ENCODE assay signal across 10 mouse cellular contexts in the genomic region with DNA sequence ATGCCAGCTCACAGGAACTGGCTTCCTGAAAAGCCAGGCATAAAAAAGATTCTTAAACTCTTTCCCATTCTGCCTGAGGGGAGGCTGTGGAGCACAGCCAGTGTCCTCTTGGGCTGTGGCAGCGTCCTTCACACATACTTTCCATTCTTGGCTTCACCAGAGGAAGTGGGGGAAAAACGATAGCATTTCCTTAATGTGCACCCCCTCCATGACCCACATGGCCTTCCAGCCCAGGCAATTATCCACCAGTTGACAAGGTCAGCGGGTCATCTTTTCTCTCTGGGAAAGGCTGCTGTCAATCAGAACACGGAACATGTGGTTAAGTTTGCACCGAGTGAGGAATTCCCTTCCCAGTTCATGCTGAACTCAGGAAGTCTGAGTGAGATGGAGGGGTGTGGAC. TPM values are rescaled to one million over a fixed set of nuclear protein-coding genes. Genes with fewer than 3 reads are reported as not detected.
DNase-seq lines count a peak whose midpoint lies in the region; ATAC-seq and TF ChIP-seq lines count a peak whose summit lies in the region.
"Had no signal": no experiment of that assay in that cellular context is flagged by ENCODE, and none has a peak within 500 bp of the region (broad histone marks: within the 10 kb centered on the region; RNA-seq: fewer than 3 reads in every experiment).

No protein-coding gene starts in this region.

- H3K4me1 ChIP-seq in kidney, postnatal 0 days (replicated peaks; ENCODE audit: insufficient read depth, low read length), result no peaks in the 10 kb centered on the region; the same call in 1 of the 2 replicates

- peaks cover 34% of the 10 kb centered on the region for H3K36me3 ChIP-seq in kidney, postnatal 0 days (ENCODE audit: insufficient read depth, low read length)

- no peak for TF ChIP-seq CTCF in kidney, postnatal 0 days (IDR thresholded peaks at IDR 0.05; ENCODE audit: low read depth)

- peak overlapping the region; percentile 34; the same call in 1 of the 2 replicates for H3K27ac ChIP-seq in kidney, postnatal 0 days

- no peaks in the 10 kb centered on the region for H3K9me3 ChIP-seq in kidney, postnatal 0 days (replicated peaks; ENCODE audit: low read length)

- DNase-seq in retina, postnatal 1 day, result peak; percentile 10
- no peak for DNase-seq in retina, embryonic 14.5 days (ENCODE audit: low spot score)
- DNase-seq in heart, adult 18-20 months, result peak; percentile 68 to 76
- DNase-seq in kidney, postnatal 0 days (ENCODE audit: low spot score), result peak; percentile 69
- DNase-seq in yolk sac, embryonic 10.5 days (ENCODE audit: low spot score), result peak; percentile 13
- no peak for DNase-seq in layer of hippocampus, postnatal 36 days
- no peak for DNase-seq in urinary bladder, postnatal 25 days (ENCODE audit: low spot score)

- ATAC-seq in kidney, postnatal 0 days (replicated peaks; ENCODE audit: low FRiP score, low read depth), result no peak
- ATAC-seq in activated CD4-positive, CD25-positive, alpha-beta regulatory T cell, adult 4 months, result no peak

- WGBS in kidney, postnatal 0 days, result 23% methylated on average over 5 of the region's 5 CpGs

- no peak overlapping the region for H3K4me3 ChIP-seq in kidney, postnatal 0 days (replicated peaks; ENCODE audit: low read depth, low read length)

- no peak overlapping the region for H3K4me2 ChIP-seq in kidney, postnatal 0 days (ENCODE audit: low read length)

- no peak overlapping the region for H3K9ac ChIP-seq in kidney, postnatal 0 days (ENCODE audit: low read depth, low read length)

- no peaks in the 10 kb centered on the region for H3K27me3 ChIP-seq in kidney, postnatal 0 days (ENCODE audit: insufficient read depth, low read length)

RNA-seq across cellular contexts. Expression of a gene that starts 36.8 kb away (rescaled TPM):
- total RNA-seq in heart, adult 18-20 months (2021), result under 1 TPM; 0.10 to 0.28 TPM
- 0.03 TPM in 1 of 2 replicates, not detected in the other for polyA plus RNA-seq in kidney, postnatal 0 days (2015; fragmentation: Nextera tagmentation; extraction: Ambion mirVana)
- total RNA-seq in layer of hippocampus, postnatal 36 days (2021), result not detected
- polyA plus RNA-seq in activated CD4-positive, CD25-positive, alpha-beta regulatory T cell, adult 4 months (2017; shearing (Covaris generic)), result not detected
- total RNA-seq: MEL had no signal
- polyA plus RNA-seq: cortical plate, adult 2 months had no signal

RNA-seq across cellular contexts. Expression of a gene that starts 37.4 kb away (rescaled TPM):
- total RNA-seq in heart, adult 18-20 months (2021), result 10 to 100 TPM; 11.6 to 13.9 TPM
- 7.6 and 7.9 TPM in 2 replicates for polyA plus RNA-seq in kidney, postnatal 0 days (2015; fragmentation: Nextera tagmentation; extraction: Ambion mirVana)
- 10 to 100 TPM in 1 of 2 experiments, 1 to 10 TPM in 1; 8.9 to 10.3 TPM for total RNA-seq in layer of hippocampus, postnatal 36 days (2021)
- polyA plus RNA-seq in activated CD4-positive, CD25-positive, alpha-beta regulatory T cell, adult 4 months (2017; shearing (Covaris generic)), result under 1 TPM in 1 of 2 experiments, not detected in 1; 0.24 TPM
- total RNA-seq: MEL had no signal

Comparison
In these comparisons a context has a peak if more than half of its experiments do, and no peak if none do; other contexts are left out.
1. DNase-seq: peak in retina, postnatal 1 day (single experiment), heart, adult 18-20 months (2 of 2), kidney, postnatal 0 days (single experiment) and yolk sac, embryonic 10.5 days (single experiment); none in retina, embryonic 14.5 days (single experiment), layer of hippocampus, postnatal 36 days (0 of 2) and urinary bladder, postnatal 25 days (single experiment).